Mouse (Mus musculus): Measurements from ENCODE around the gene Med27. TPM values are rescaled to one million over a fixed set of nuclear protein-coding genes. Genes with fewer than 3 reads are reported as not detected.

The Med27 gene
- polyA plus RNA-seq, 1 experiment: 33.3 TPM

DNA sequence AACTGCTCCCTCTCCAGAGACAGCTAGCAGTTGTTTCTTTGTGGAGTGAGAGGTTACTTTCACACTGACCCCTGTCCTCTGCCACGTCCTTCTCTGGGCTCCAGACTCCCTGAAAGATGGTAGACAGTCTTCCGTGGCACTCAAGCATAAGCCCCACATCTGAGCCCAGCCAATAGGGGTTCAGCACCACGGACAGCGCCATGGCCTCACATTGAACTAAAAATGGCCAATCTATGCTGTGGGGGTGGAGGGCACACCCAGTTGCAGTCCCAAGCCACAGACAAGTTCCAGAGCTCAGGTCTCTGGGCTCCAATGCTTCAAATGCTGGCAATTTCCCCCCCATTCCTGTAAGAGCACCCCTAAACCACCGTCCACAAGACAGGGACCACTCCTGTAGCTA is 227.0 kb downstream of the Med27 start:
- Histone ChIP-seq H3K36me3 (ENCODE audit: control insufficient read depth, insufficient read depth, low read length) (no peaks in the 10 kb centered on the region), H3K27me3 (ENCODE audit: control insufficient read depth, insufficient read depth, low read length) (no peaks in the 10 kb centered on the region), H3K27ac (ENCODE audit: insufficient read depth, low read depth, low read length) (no peak overlapping the region), H3K4me3 (ENCODE audit: low read depth, low read length) (no peak overlapping the region), H3K4me1 (ENCODE audit: control insufficient read depth, insufficient read depth, insufficient read length, low read length) (no peaks in the 10 kb centered on the region)
- WGBS: 10% methylated on average over 5 of the region's 5 CpGs
- TF ChIP-seq POLR2A (IDR thresholded peaks at IDR 0.05; ENCODE audit: low read depth, low read length): no peak
- TF ChIP-seq CTCF (IDR thresholded peaks at IDR 0.05; ENCODE audit: extremely low read depth, insufficient read length, insufficient replicate concordance, low read depth, low read length): no peak

DNA sequence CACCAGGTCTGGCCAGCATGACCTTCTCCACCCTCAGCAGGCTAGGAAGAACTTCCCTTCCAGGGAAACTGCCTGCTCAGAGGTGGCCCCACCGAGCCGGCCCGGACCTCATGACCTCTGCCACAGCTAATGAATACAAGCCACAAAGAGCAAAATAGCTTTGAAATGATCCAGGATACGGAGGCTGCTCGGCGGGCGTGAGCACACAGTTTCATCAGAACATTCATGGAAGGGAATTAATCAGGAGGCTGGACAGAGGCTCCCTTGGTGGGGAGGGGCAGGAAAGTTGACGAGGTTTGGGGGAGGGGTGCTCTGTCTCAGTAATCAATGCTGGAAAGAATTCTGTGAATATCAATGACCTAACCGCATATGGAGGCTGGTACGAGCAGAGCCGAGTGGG is 227.6 kb downstream of the Med27 start:
- TF ChIP-seq CTCF (IDR thresholded peaks at IDR 0.05; ENCODE audit: extremely low read depth, insufficient read length, insufficient replicate concordance, low read depth, low read length) (no peak), POLR2A (IDR thresholded peaks at IDR 0.05; ENCODE audit: low read depth, low read length) (no peak)
- Histone ChIP-seq H3K4me1 (ENCODE audit: control insufficient read depth, insufficient read depth, insufficient read length, low read length) (no peaks in the 10 kb centered on the region), H3K27ac (ENCODE audit: insufficient read depth, low read depth, low read length) (no peak overlapping the region), H3K36me3 (ENCODE audit: control insufficient read depth, insufficient read depth, low read length) (no peaks in the 10 kb centered on the region), H3K27me3 (ENCODE audit: control insufficient read depth, insufficient read depth, low read length) (no peaks in the 10 kb centered on the region), H3K4me3 (ENCODE audit: low read depth, low read length) (no peak overlapping the region)
- WGBS: 45% methylated on average over 11 of the region's 11 CpGs

Other genes starting within 250 kb of the Med27 start
- gene Setx, start 222.6 kb upstream of the Med27 start, polyA plus RNA-seq (2012; rRNA removed): 0.95 and 3.3 TPM in 2 replicates
- 15.8 and 23.4 TPM in 2 replicates for gene Ntng2, start 93.8 kb upstream of the Med27 start, polyA plus RNA-seq (2012; rRNA removed)